ENCODE assay signal across 10 mouse cellular contexts in genomic region chr17:87284482-87285040, GRCm38 (mm10). TPM values are rescaled to one million over a fixed set of nuclear protein-coding genes. Genes with fewer than 3 reads are reported as not detected.
DNase-seq lines count a peak whose midpoint lies in the region; ATAC-seq and TF ChIP-seq lines count a peak whose summit lies in the region.
"Had no signal": no experiment of that assay in that cellular context is flagged by ENCODE, and none has a peak within 500 bp of the region (broad histone marks: within the 10 kb centered on the region; RNA-seq: fewer than 3 reads in every experiment).

No protein-coding gene starts in this region.

- DNase-seq in kidney, adult 18-20 months = no peak
- DNase-seq in midbrain, postnatal 0 days (ENCODE audit: low spot score) = no peak
- DNase-seq in left cerebral cortex, adult 8-10 months (ENCODE audit: low spot score in 2 of 2) = no peak
- DNase-seq in adrenal gland, adult 18-20 months (ENCODE audit: low spot score in 2 of 2) = no peak
- DNase-seq in layer of hippocampus, adult 2 months (ENCODE audit: low spot score in 2 of 2) = no peak
- DNase-seq: cerebellum, adult 9-11 months had no signal

- peak overlapping the region; percentile 5; the same call in 1 of the 2 replicates for H3K4me3 ChIP-seq in kidney, embryonic 14.5 days (ENCODE audit: low read length)
- peak overlapping the region; percentile 82; the same call in 1 of the 2 replicates for H3K4me3 ChIP-seq in embryonic facial prominence, embryonic 13.5 days
- H3K4me3 ChIP-seq in intestine, embryonic 15.5 days (replicated peaks) = peak overlapping the region; percentile 74; the same call in 1 of the 2 replicates
- H3K4me3 ChIP-seq in midbrain, postnatal 0 days (ENCODE audit: low read depth, low read length) = no peak overlapping the region; the same call in 1 of the 2 replicates
- H3K4me3 ChIP-seq in layer of hippocampus, adult 2 months = no peak overlapping the region

- H3K36me3 ChIP-seq in kidney, embryonic 14.5 days (ENCODE audit: control insufficient read depth, insufficient read depth, low read length) = no peaks in the 10 kb centered on the region
- no peaks in the 10 kb centered on the region for H3K36me3 ChIP-seq in embryonic facial prominence, embryonic 13.5 days
- no peaks in the 10 kb centered on the region for H3K36me3 ChIP-seq in intestine, embryonic 15.5 days
- H3K36me3 ChIP-seq in midbrain, postnatal 0 days (ENCODE audit: insufficient read depth, low read length) = no peaks in the 10 kb centered on the region

- H3K4me2 ChIP-seq in kidney, embryonic 14.5 days (replicated peaks; ENCODE audit: low read depth, low read length) = no peak overlapping the region
- peak overlapping the region; percentile 97 for H3K4me2 ChIP-seq in embryonic facial prominence, embryonic 13.5 days
- H3K4me2 ChIP-seq in intestine, embryonic 15.5 days (replicated peaks) = peak overlapping the region; percentile 94
- H3K4me2 ChIP-seq in midbrain, postnatal 0 days (ENCODE audit: low read depth, low read length, poor library complexity, severe bottlenecking) = peak overlapping the region; percentile 99; the same call in 1 of the 2 replicates

- peaks cover 6% of the 10 kb centered on the region; the same call in 1 of the 2 replicates for H3K4me1 ChIP-seq in kidney, embryonic 14.5 days (ENCODE audit: control insufficient read depth, insufficient read depth, low read length)
- peaks cover 51% of the 10 kb centered on the region for H3K4me1 ChIP-seq in embryonic facial prominence, embryonic 13.5 days
- H3K4me1 ChIP-seq in intestine, embryonic 15.5 days (replicated peaks) = peaks cover 17% of the 10 kb centered on the region
- H3K4me1 ChIP-seq in midbrain, postnatal 0 days (ENCODE audit: insufficient read depth, low read length) = peaks cover 6% of the 10 kb centered on the region; the same call in 1 of the 2 replicates

- no peaks in the 10 kb centered on the region for H3K9me3 ChIP-seq in kidney, embryonic 14.5 days (ENCODE audit: control insufficient read depth, low read length)
- H3K9me3 ChIP-seq in embryonic facial prominence, embryonic 13.5 days = no peaks in the 10 kb centered on the region
- H3K9me3 ChIP-seq in intestine, embryonic 15.5 days = no peaks in the 10 kb centered on the region
- no peaks in the 10 kb centered on the region for H3K9me3 ChIP-seq in midbrain, postnatal 0 days (ENCODE audit: low read length)

- H3K9ac ChIP-seq in kidney, embryonic 14.5 days (ENCODE audit: low read depth, low read length) = no peak overlapping the region
- H3K9ac ChIP-seq in embryonic facial prominence, embryonic 13.5 days = peak overlapping the region; percentile 6; the same call in 1 of the 2 replicates
- H3K9ac ChIP-seq in intestine, embryonic 15.5 days = peak overlapping the region; percentile 90; the same call in 1 of the 2 replicates
- H3K9ac ChIP-seq in midbrain, postnatal 0 days (replicated peaks; ENCODE audit: low read length, poor library complexity, severe bottlenecking) = no peak overlapping the region

- H3K27ac ChIP-seq in kidney, embryonic 14.5 days (ENCODE audit: low read depth, low read length) = no peak overlapping the region
- H3K27ac ChIP-seq in embryonic facial prominence, embryonic 13.5 days = no peak overlapping the region
- no peak overlapping the region for H3K27ac ChIP-seq in intestine, embryonic 15.5 days
- no peak overlapping the region for H3K27ac ChIP-seq in midbrain, postnatal 0 days (ENCODE audit: low read depth, low read length)
- H3K27ac ChIP-seq in layer of hippocampus, adult 2 months = no peak overlapping the region
- H3K27ac ChIP-seq: heart, adult 2 months had no signal

- TF ChIP-seq CTCF in midbrain, postnatal 0 days (IDR thresholded peaks at IDR 0.05) = no peak
- no peak for TF ChIP-seq CTCF in layer of hippocampus, adult 2 months (conservative IDR thresholded peaks at IDR 0.05)

- 62% methylated on average over 7 of the region's 7 CpGs for WGBS in kidney, embryonic 14.5 days
- WGBS in embryonic facial prominence, embryonic 13.5 days = 62% methylated on average over 7 of the region's 7 CpGs
- 65% methylated on average over 7 of the region's 7 CpGs for WGBS in intestine, embryonic 15.5 days
- 76% methylated on average over 7 of the region's 7 CpGs for WGBS in midbrain, postnatal 0 days

- ATAC-seq in kidney, embryonic 14.5 days (ENCODE audit: low FRiP score, low TSS enrichment) = no peak
- ATAC-seq in embryonic facial prominence, embryonic 13.5 days (ENCODE audit: insufficient number of reproducible peaks, insufficient read depth, low FRiP score, low TSS enrichment, low read depth) = no peak
- ATAC-seq in intestine, embryonic 15.5 days = no peak
- ATAC-seq in midbrain, postnatal 0 days (ENCODE audit: low FRiP score) = no peak

- peaks cover 8% of the 10 kb centered on the region for H3K27me3 ChIP-seq in kidney, embryonic 14.5 days (ENCODE audit: control insufficient read depth, insufficient read depth, low read length)
- H3K27me3 ChIP-seq in embryonic facial prominence, embryonic 13.5 days = peaks cover 46% of the 10 kb centered on the region
- no peaks in the 10 kb centered on the region for H3K27me3 ChIP-seq in intestine, embryonic 15.5 days (replicated peaks)
- peaks cover 5% of the 10 kb centered on the region; the same call in 1 of the 2 replicates for H3K27me3 ChIP-seq in midbrain, postnatal 0 days (ENCODE audit: insufficient read depth, low read length)

RNA-seq across cellular contexts. Expression of gene Ttc7, which starts 1.9 kb away (rescaled TPM):
- polyA plus RNA-seq in kidney, embryonic 14.5 days (2014; fragmentation: Nextera tagmentation; extraction: Ambion mirVana) = 4.0 and 5.7 TPM in 2 replicates
- polyA plus RNA-seq in embryonic facial prominence, embryonic 13.5 days (2015; fragmentation: Nextera tagmentation; extraction: Ambion mirVana) = 6.4 and 7.2 TPM in 2 replicates
- polyA plus RNA-seq in intestine, embryonic 15.5 days (2015; fragmentation: Nextera tagmentation; extraction: Ambion mirVana) = 22.0 and 24.7 TPM in 2 replicates
- 5.3 and 13.9 TPM in 2 replicates for total RNA-seq in midbrain, postnatal 0 days (2014; rRNA removed)
- 9.9 and 11.1 TPM in 2 replicates for polyA plus RNA-seq in midbrain, postnatal 0 days (2015; fragmentation: Nextera tagmentation; extraction: Ambion mirVana)
- total RNA-seq in left cerebral cortex, adult 8-10 months (2022) = 10 to 100 TPM; 12.8 to 14.8 (median 13.1) TPM
- 10 to 100 TPM; 15.2 to 16.0 TPM for total RNA-seq in adrenal gland, adult 18-20 months (2021)
- 1 to 10 TPM; 7.0 to 8.6 TPM for total RNA-seq in layer of hippocampus, adult 2 months (2021)

RNA-seq across cellular contexts. Expression of gene Mcfd2, which starts 18.8 kb away (rescaled TPM):
- 82.6 and 104 TPM in 2 replicates for polyA plus RNA-seq in kidney, embryonic 14.5 days (2014; fragmentation: Nextera tagmentation; extraction: Ambion mirVana)
- 85.7 and 97.0 TPM in 2 replicates for polyA plus RNA-seq in embryonic facial prominence, embryonic 13.5 days (2015; fragmentation: Nextera tagmentation; extraction: Ambion mirVana)
- polyA plus RNA-seq in intestine, embryonic 15.5 days (2015; fragmentation: Nextera tagmentation; extraction: Ambion mirVana) = 117 and 139 TPM in 2 replicates
- total RNA-seq in midbrain, postnatal 0 days (2014; rRNA removed) = 27.8 and 38.0 TPM in 2 replicates
- polyA plus RNA-seq in midbrain, postnatal 0 days (2015; fragmentation: Nextera tagmentation; extraction: Ambion mirVana) = 35.5 and 36.9 TPM in 2 replicates
- total RNA-seq in left cerebral cortex, adult 8-10 months (2022) = 10 to 100 TPM; 55.7 to 68.0 (median 63.1) TPM
- 100 to 1,000 TPM; 190 to 305 TPM for total RNA-seq in adrenal gland, adult 18-20 months (2021)
- 10 to 100 TPM; 56.0 to 62.6 TPM for total RNA-seq in layer of hippocampus, adult 2 months (2021)

Comparison
In these comparisons a context has a peak if more than half of its experiments do, and no peak if none do; other contexts are left out.
1. H3K4me3 ChIP-seq: peak in kidney, embryonic 14.5 days (single experiment), embryonic facial prominence, embryonic 13.5 days (single experiment) and intestine, embryonic 15.5 days (single experiment); none in midbrain, postnatal 0 days (single experiment) and layer of hippocampus, adult 2 months (single experiment).
2. H3K9ac ChIP-seq: peak in embryonic facial prominence, embryonic 13.5 days (single experiment) and intestine, embryonic 15.5 days (single experiment); none in kidney, embryonic 14.5 days (single experiment) and midbrain, postnatal 0 days (single experiment).